Mouse (Mus musculus) MEL (cell line): ENCODE measurements around the gene Zeb2. TPM values are rescaled to one million over a fixed set of nuclear protein-coding genes. Genes with fewer than 3 reads are reported as not detected.

ENCODE experiments used
- DNase-seq: peaks from one replicate; pipeline ENCODE4 v3.0.0; 2011; ENCODE audit warnings: low read depth, low spot score
- H3K27ac ChIP-seq: 2 replicates; pipeline ENCODE4 v1.5.1; 2012; ENCODE audit warnings: low read depth, mild to moderate bottlenecking, control low read depth, low read length, moderate library complexity; ENCODE audit not compliant: control insufficient read depth
- H3K27me3 ChIP-seq, 2 experiments: fragments of 150-350 bp in 1 of 2; sonication (generic) in 1 of 2; 2 replicates each; pipeline ENCODE4 v1.6.1; 2012; ENCODE audit warnings: low read length in 2 of 2, mild to moderate bottlenecking in 2 of 2, improper control_type of control experiment in 1 of 2, moderate library complexity in 1 of 2; ENCODE audit not compliant: insufficient read depth in 2 of 2, control insufficient read depth in 1 of 2
- H3K36me3 ChIP-seq, 2 experiments: 2 replicates each; pipeline ENCODE4 v1.6.1; 2012 to 2014; ENCODE audit warnings: low read length in 2 of 2, improper control_type of control experiment in 1 of 2, inconsistent platforms in 1 of 2, mild to moderate bottlenecking in 1 of 2; ENCODE audit not compliant: insufficient read depth in 2 of 2, control insufficient read depth in 1 of 2
- H3K4me1 ChIP-seq, 2 experiments: fragments of 150-350 bp in 1 of 2; sonication (generic) in 1 of 2; 2 replicates each; pipeline ENCODE4 v1.6.1; 2012; ENCODE audit warnings: low read length in 2 of 2, improper control_type of control experiment in 1 of 2, mild to moderate bottlenecking in 1 of 2; ENCODE audit not compliant: insufficient read depth in 2 of 2, control insufficient read depth in 1 of 2
- H3K4me3 ChIP-seq, 2 experiments: fragments of 150-350 bp in 1 of 2; sonication (generic) in 1 of 2; 2 replicates each; pipeline ENCODE4 v1.5.1; 2012; ENCODE audit warnings: low read depth in 2 of 2, low read length in 2 of 2, mild to moderate bottlenecking in 2 of 2, moderate library complexity in 2 of 2, control low read depth in 1 of 2, improper control_type of control experiment in 1 of 2; ENCODE audit not compliant: control insufficient read depth in 1 of 2, insufficient read depth in 1 of 2
- H3K79me2 ChIP-seq: 2 replicates; pipeline ENCODE4 v1.6.1; 2012; ENCODE audit warnings: mild to moderate bottlenecking, low read length, moderate library complexity; ENCODE audit not compliant: control insufficient read depth, poor library complexity, insufficient read depth
- H3K9ac ChIP-seq: 2 replicates; pipeline ENCODE4 v1.6.1; 2012; ENCODE audit warnings: low read depth, mild to moderate bottlenecking, control low read depth, low read length, moderate library complexity; ENCODE audit not compliant: control insufficient read depth, poor library complexity, severe bottlenecking
- H3K9me3 ChIP-seq: fragments of 150-350 bp; sonication (generic); replicated peaks from 2 replicates; pipeline ENCODE4 v1.6.1; 2012; ENCODE audit warnings: mild to moderate bottlenecking, low read length, improper control_type of control experiment, moderate library complexity; ENCODE audit not compliant: insufficient read depth
- BHLHE40 ChIP-seq: IDR thresholded peaks from 2 replicates; pipeline ENCODE4 v1.6.1; 2012; ENCODE audit warnings: low read depth, mild to moderate bottlenecking, inconsistent platforms, low read length, improper control_type of control experiment, borderline replicate concordance
- CHD1 ChIP-seq: IDR thresholded peaks from 2 replicates; pipeline ENCODE4 v1.6.1; 2012; ENCODE audit warnings: low read depth, mild to moderate bottlenecking, inconsistent platforms, low read length, improper control_type of control experiment
- ELF1 ChIP-seq: IDR thresholded peaks from 2 replicates; pipeline ENCODE4 v1.6.1; 2014; ENCODE audit warnings: low read depth, mild to moderate bottlenecking, inconsistent platforms, low read length, improper control_type of control experiment, moderate library complexity
- EP300 ChIP-seq, 2 experiments: IDR thresholded peaks; 2 replicates each; pipeline ENCODE4 v1.6.1; 2011; ENCODE audit warnings: improper control_type of control experiment in 2 of 2, low read length in 2 of 2, low read depth in 1 of 2, mild to moderate bottlenecking in 1 of 2
- GATA1 ChIP-seq: IDR thresholded peaks from 2 replicates; pipeline ENCODE4 v1.6.1; 2011; ENCODE audit warnings: low read depth, low read length, improper control_type of control experiment
- HCFC1 ChIP-seq: IDR thresholded peaks from 2 replicates; pipeline ENCODE4 v1.6.1; 2012; ENCODE audit warnings: low read depth, mild to moderate bottlenecking, inconsistent platforms, low read length, improper control_type of control experiment, moderate library complexity
- JUND ChIP-seq: IDR thresholded peaks from 2 replicates; pipeline ENCODE4 v1.6.1; 2011; ENCODE audit warnings: low read depth, mild to moderate bottlenecking, improper control_type of control experiment, low read length
- KAT2A ChIP-seq: conservative IDR thresholded peaks from 2 replicates; pipeline ENCODE4 v1.6.1; 2012; ENCODE audit warnings: low read depth, low read length, improper control_type of control experiment, inconsistent platforms
- MEF2A ChIP-seq: IDR thresholded peaks from 2 replicates; pipeline ENCODE4 v1.6.1; 2014; ENCODE audit warnings: low read depth, mild to moderate bottlenecking, inconsistent platforms, low read length, improper control_type of control experiment; ENCODE audit not compliant: poor library complexity, insufficient replicate concordance, severe bottlenecking; ENCODE audit errors: extremely low read depth
- MXI1 ChIP-seq: IDR thresholded peaks from 2 replicates; pipeline ENCODE4 v1.6.1; 2011; ENCODE audit warnings: mild to moderate bottlenecking, low read depth, low read length, improper control_type of control experiment
- MYB ChIP-seq: IDR thresholded peaks from 2 replicates; pipeline ENCODE4 v1.6.1; 2011; ENCODE audit warnings: mild to moderate bottlenecking, low read depth, low read length, improper control_type of control experiment
- MYC ChIP-seq: IDR thresholded peaks from 2 replicates; pipeline ENCODE4 v1.6.1; 2011; ENCODE audit warnings: low read depth, mild to moderate bottlenecking, low read length, improper control_type of control experiment, moderate library complexity
- POLR2AphosphoS2 ChIP-seq: IDR thresholded peaks from 2 replicates; pipeline ENCODE4 v1.6.1; 2011; ENCODE audit warnings: low read length, improper control_type of control experiment
- RCOR1 ChIP-seq: IDR thresholded peaks from 2 replicates; pipeline ENCODE4 v1.6.1; 2012; ENCODE audit warnings: low read depth, mild to moderate bottlenecking, inconsistent platforms, low read length, improper control_type of control experiment
- SIN3A ChIP-seq: IDR thresholded peaks from 2 replicates; pipeline ENCODE4 v1.6.1; 2012; ENCODE audit warnings: low read length, improper control_type of control experiment, inconsistent platforms
- TAL1 ChIP-seq: IDR thresholded peaks from 2 replicates; pipeline ENCODE4 v1.6.1; 2012; ENCODE audit warnings: mild to moderate bottlenecking, inconsistent platforms, low read length, moderate library complexity, mixed read lengths
- TBP ChIP-seq: IDR thresholded peaks from 2 replicates; pipeline ENCODE4 v1.8.0; 2011; ENCODE audit warnings: low read depth, low read length, improper control_type of control experiment
- TCF12 ChIP-seq: IDR thresholded peaks from 2 replicates; pipeline ENCODE4 v1.6.1; 2014; ENCODE audit warnings: low read depth, mild to moderate bottlenecking, inconsistent platforms, low read length, improper control_type of control experiment, moderate library complexity
- UBTF ChIP-seq: IDR thresholded peaks from 2 replicates; pipeline ENCODE4 v1.6.1; 2012; ENCODE audit warnings: low read depth, mild to moderate bottlenecking, inconsistent platforms, low read length, improper control_type of control experiment, moderate library complexity, borderline replicate concordance; ENCODE audit not compliant: insufficient read depth
- ZC3H11A ChIP-seq: IDR thresholded peaks from 2 replicates; pipeline ENCODE4 v1.6.1; 2012; ENCODE audit warnings: low read depth, mild to moderate bottlenecking, inconsistent platforms, low read length, improper control_type of control experiment
- ZMIZ1 ChIP-seq: IDR thresholded peaks from 2 replicates; pipeline ENCODE4 v1.6.1; 2012; ENCODE audit warnings: low read depth, mild to moderate bottlenecking, inconsistent platforms, low read length, improper control_type of control experiment, moderate library complexity
- polyA plus RNA-seq, 2 experiments: library from polyadenylated mRNA; stranded (reverse) in 1 of 2; unstranded in 1 of 2; fragments of >175 nt in 1 of 2; fragments of >200 nt in 1 of 2; gene quantifications; 2 replicates each; pipeline versions ENCODE4 v1.2.1 to v1.2.4; 2012; ENCODE audit warnings: low replicate concordance in 2 of 2, low read depth in 1 of 2; ENCODE audit not compliant: insufficient read length in 2 of 2, insufficient read depth in 1 of 2, missing spikeins in 1 of 2
- total RNA-seq: library from RNA; depleted of rRNA; stranded (reverse); fragments of 300-350 nt; gene quantifications from 2 replicates; pipeline ENCODE4 v1.2.3, GENCODE M21; 2012

The Zeb2 gene
- total and polyA plus RNA-seq, 3 experiments = 12.8 to 12.9 TPM; not detected in 1

- TF ChIP-seq MYC (no peak), ELF1 (no peak), POLR2AphosphoS2 (no peak), MEF2A (no peak), KAT2A (no peak), HCFC1 (no peak), CHD1 (no peak), UBTF (no peak), ZMIZ1 (no peak), TAL1 (no peak), BHLHE40 (no peak), EP300 (IDR thresholded peaks at IDR 0.05; ENCODE audit: low read depth in 1 of 2, low read length in 2 of 2) (no peak), SIN3A (no peak), ZC3H11A (no peak), TBP (no peak), RCOR1 (no peak), GATA1 (no peak), MYB (no peak), MXI1 (no peak)
- Histone ChIP-seq H3K4me3 (no peak overlapping the region), H3K9ac (no peak overlapping the region), H3K27ac (no peak overlapping the region), H3K4me1 (peaks cover 12 to 17% of the 10 kb centered on the region in 2 experiments), H3K27me3 (no peaks in the 10 kb centered on the region), H3K79me2 (no peaks in the 10 kb centered on the region), H3K9me3 (no peaks in the 10 kb centered on the region), H3K36me3 (peaks cover 0 to 20% of the 10 kb centered on the region in 2 experiments; a peak in 2 of 4 replicates)
- DNase-seq = no peak
These were observed 139.2 kb downstream of the Zeb2 start for GRCm38 (mm10) chr2:44978038-44978437.

GRCm38 (mm10) chr2:44977556-44977955, 139.6 kb downstream of the Zeb2 start:
- H3K4me3 ChIP-seq = no peak overlapping the region
- no peaks in the 10 kb centered on the region for H3K79me2 ChIP-seq
- no peak for DNase-seq
- H3K4me1 ChIP-seq = peaks cover 12 to 17% of the 10 kb centered on the region in 2 experiments
- H3K36me3 ChIP-seq = peaks cover 0 to 25% of the 10 kb centered on the region in 2 experiments; a peak in 2 of 4 replicates
- no peak for TF ChIP-seq JUND
- no peak for TF ChIP-seq TCF12
- H3K9ac ChIP-seq = no peak overlapping the region
- no peak overlapping the region for H3K27ac ChIP-seq
- no peaks in the 10 kb centered on the region for H3K27me3 ChIP-seq
- H3K9me3 ChIP-seq = no peaks in the 10 kb centered on the region
